Mouse (Mus musculus) myocyte (in vitro differentiated cells): Measurements from ENCODE around the gene Tcf7l1.

Source experiments
- CEBPB ChIP-seq: IDR thresholded peaks from 2 replicates; pipeline ENCODE4 v1.6.1; 2011; ENCODE audit warnings: mild to moderate bottlenecking, moderate library complexity; ENCODE audit not compliant: poor library complexity, insufficient read depth, severe bottlenecking
- MAX ChIP-seq: IDR thresholded peaks from one replicate; pipeline ENCODE4 v1.6.1; 2011; ENCODE audit warnings: low read depth, mild to moderate bottlenecking, control low read depth
- POLR2A ChIP-seq: IDR thresholded peaks from one replicate; pipeline ENCODE4 v1.6.1; 2011; ENCODE audit warnings: low read depth, mild to moderate bottlenecking, control low read depth, moderate library complexity; ENCODE audit not compliant: insufficient read length
- REST ChIP-seq: IDR thresholded peaks from one replicate; pipeline ENCODE4 v1.6.1; 2011; ENCODE audit warnings: mild to moderate bottlenecking, control low read depth, moderate library complexity; ENCODE audit not compliant: insufficient read depth, insufficient read length
- TCF12 ChIP-seq: IDR thresholded peaks from one replicate; pipeline ENCODE4 v1.6.1; 2011; ENCODE audit warnings: mild to moderate bottlenecking, control low read depth; ENCODE audit not compliant: poor library complexity, insufficient read depth, severe bottlenecking

GRCm38 (mm10) chr6:72622917-72623316 lies 166.1 kb downstream of the Tcf7l1 start:
- TF ChIP-seq POLR2A: no peak
- TF ChIP-seq CEBPB: no peak
- no peak for TF ChIP-seq MAX
- no peak for TF ChIP-seq TCF12
- TF ChIP-seq REST: no peak
